Mouse (Mus musculus) thymus, adult 2 months (tissue): ENCODE results near the gene Nmur1. TPM values are rescaled to one million over a fixed set of nuclear protein-coding genes. Genes with fewer than 3 reads are reported as not detected.
A peak's percentile ranks its signal among the peaks of the same experiment; 100 is the strongest.

Experiments
- DNase-seq: peaks from one replicate; pipeline ENCODE4 v3.0.0; 2021
- H3K27ac ChIP-seq: fragments of 200-500 bp; 2 replicates; pipeline ENCODE4 v1.5.1; 2012; ENCODE audit warnings: low read length, control low read depth; ENCODE audit not compliant: control insufficient read depth, insufficient read depth
- H3K27me3 ChIP-seq: fragments of 200-500 bp; 2 replicates; pipeline ENCODE4 v1.6.1; 2012; ENCODE audit warnings: mild to moderate bottlenecking, low read length, moderate library complexity, mixed read lengths; ENCODE audit not compliant: control insufficient read depth, insufficient read depth
- H3K36me3 ChIP-seq: fragments of 200-500 bp; 2 replicates; pipeline ENCODE4 v1.6.1; 2012; ENCODE audit warnings: mild to moderate bottlenecking, low read length, moderate library complexity; ENCODE audit not compliant: control insufficient read depth, insufficient read depth
- H3K4me1 ChIP-seq: fragments of 200-500 bp; replicated peaks from 2 replicates; pipeline ENCODE4 v1.6.1; 2012; ENCODE audit warnings: low read length; ENCODE audit not compliant: control insufficient read depth, insufficient read depth
- H3K4me3 ChIP-seq: fragments of 200-500 bp; 2 replicates; pipeline ENCODE4 v1.5.1; 2012; ENCODE audit warnings: mild to moderate bottlenecking, low read length, control low read depth, moderate library complexity; ENCODE audit not compliant: control insufficient read depth, insufficient read depth
- CTCF ChIP-seq: fragments of 200-500 bp; IDR thresholded peaks from 2 replicates; pipeline ENCODE4 v1.5.1; 2012; ENCODE audit warnings: mild to moderate bottlenecking, control low read depth, low read length, moderate library complexity, borderline replicate concordance; ENCODE audit not compliant: control insufficient read depth, poor library complexity, insufficient read depth; ENCODE audit errors: extremely low read depth
- POLR2A ChIP-seq: fragments of 200-500 bp; IDR thresholded peaks from 2 replicates; pipeline ENCODE4 v1.6.1; 2012; ENCODE audit warnings: mild to moderate bottlenecking, low read length, control low read depth, moderate library complexity; ENCODE audit not compliant: control insufficient read depth, poor library complexity, insufficient read depth; ENCODE audit errors: extremely low read depth
- WGBS: fragments of 180-500 bp; shearing (Covaris S2); methylation state at CpG from one replicate; pipeline ENCODE4 v1.1.7; 2018; 5-methylcytosine and 5-hydroxymethylcytosine counted together
- polyA plus RNA-seq: library from polyadenylated mRNA; depleted of rRNA; stranded (reverse); fragments of >200 nt; gene quantifications from 2 replicates; pipeline ENCODE4 v1.2.3, GENCODE M21; 2012

Nmur1 gene
- polyA plus RNA-seq, 1 experiment: 0.44 TPM

GRCm38 (mm10) chr1:86394246-86394645 is 31.8 kb downstream of the Nmur1 start:
- no peak for DNase-seq
- Histone ChIP-seq H3K27ac (peak overlapping the region; percentile 62), H3K27me3 (no peaks in the 10 kb centered on the region), H3K4me1 (peaks cover 24% of the 10 kb centered on the region), H3K4me3 (no peak overlapping the region), H3K36me3 (no peaks in the 10 kb centered on the region)
- TF ChIP-seq CTCF (no peak), POLR2A (no peak)
- 43% methylated on average over 3 of the region's 3 CpGs for WGBS

GRCm38 (mm10) chr1:86393219-86393618 is 32.8 kb downstream of the Nmur1 start:
- Histone ChIP-seq H3K27me3 (no peaks in the 10 kb centered on the region), H3K4me3 (no peak overlapping the region), H3K4me1 (peaks cover 22% of the 10 kb centered on the region), H3K27ac (no peak overlapping the region), H3K36me3 (no peaks in the 10 kb centered on the region)
- WGBS: 52% methylated on average over 3 of the region's 3 CpGs
- TF ChIP-seq CTCF (no peak), POLR2A (no peak)
- DNase-seq: no peak

GRCm38 (mm10) chr1:86391425-86391824 is 34.6 kb downstream of the Nmur1 start:
- Histone ChIP-seq H3K27ac (no peak overlapping the region), H3K27me3 (no peaks in the 10 kb centered on the region), H3K36me3 (no peaks in the 10 kb centered on the region), H3K4me3 (no peak overlapping the region), H3K4me1 (peaks cover 17% of the 10 kb centered on the region)
- TF ChIP-seq CTCF: no peak
- TF ChIP-seq POLR2A: no peak
- WGBS: 89% methylated on average over 2 of the region's 2 CpGs
- DNase-seq: no peak

- peak; percentile 86 for DNase-seq
- peaks cover 10% of the 10 kb centered on the region for H3K4me1 ChIP-seq
- WGBS: 5% methylated on average over 11 of the region's 11 CpGs
- no peak for TF ChIP-seq POLR2A
- TF ChIP-seq CTCF: peak; percentile 86
- H3K4me3 ChIP-seq: no peak overlapping the region
- H3K36me3 ChIP-seq: no peaks in the 10 kb centered on the region
- no peaks in the 10 kb centered on the region for H3K27me3 ChIP-seq
- no peak overlapping the region for H3K27ac ChIP-seq
Measured at GRCm38 (mm10) chr1:86389230-86389629, 36.8 kb downstream of the Nmur1 start.

- Histone ChIP-seq H3K27me3 (no peaks in the 10 kb centered on the region), H3K4me1 (peaks cover 14% of the 10 kb centered on the region), H3K27ac (no peak overlapping the region), H3K36me3 (no peaks in the 10 kb centered on the region), H3K4me3 (0 out of 2 replicates have a peak overlapping the region, but pooled peaks have one; percentile 6)
- DNase-seq: peak; percentile 43
- TF ChIP-seq CTCF (peak; percentile 95), POLR2A (no peak)
- WGBS: 35% methylated on average over 13 of the region's 13 CpGs
Measured at GRCm38 (mm10) chr1:86381027-86381426, 45.0 kb downstream of the Nmur1 start.

GRCm38 (mm10) chr1:86379161-86379569 is 46.9 kb downstream of the Nmur1 start:
- H3K4me1 ChIP-seq: peaks cover 14% of the 10 kb centered on the region
- TF ChIP-seq POLR2A (no peak), CTCF (no peak)
- no peaks in the 10 kb centered on the region for H3K36me3 ChIP-seq
- 11% methylated on average over 9 of the region's 9 CpGs for WGBS
- H3K27ac ChIP-seq: no peak overlapping the region
- no peaks in the 10 kb centered on the region for H3K27me3 ChIP-seq
- H3K4me3 ChIP-seq: no peak overlapping the region
- no peak for DNase-seq

GRCm38 (mm10) chr1:86378662-86379061 is 47.4 kb downstream of the Nmur1 start:
- 7% methylated on average over 6 of the region's 6 CpGs for WGBS
- no peak for DNase-seq
- Histone ChIP-seq H3K27ac (no peak overlapping the region), H3K27me3 (no peaks in the 10 kb centered on the region), H3K36me3 (no peaks in the 10 kb centered on the region), H3K4me1 (peaks cover 14% of the 10 kb centered on the region), H3K4me3 (no peak overlapping the region)
- TF ChIP-seq POLR2A (no peak), CTCF (no peak)
